Mouse (Mus musculus): ENCODE results near the gene Has1. TPM values are rescaled to one million over a fixed set of nuclear protein-coding genes. Genes with fewer than 3 reads are reported as not detected.

Gene Has1
- polyA plus RNA-seq, 1 experiment from 2014 or later, result 1.5 TPM

DNA sequence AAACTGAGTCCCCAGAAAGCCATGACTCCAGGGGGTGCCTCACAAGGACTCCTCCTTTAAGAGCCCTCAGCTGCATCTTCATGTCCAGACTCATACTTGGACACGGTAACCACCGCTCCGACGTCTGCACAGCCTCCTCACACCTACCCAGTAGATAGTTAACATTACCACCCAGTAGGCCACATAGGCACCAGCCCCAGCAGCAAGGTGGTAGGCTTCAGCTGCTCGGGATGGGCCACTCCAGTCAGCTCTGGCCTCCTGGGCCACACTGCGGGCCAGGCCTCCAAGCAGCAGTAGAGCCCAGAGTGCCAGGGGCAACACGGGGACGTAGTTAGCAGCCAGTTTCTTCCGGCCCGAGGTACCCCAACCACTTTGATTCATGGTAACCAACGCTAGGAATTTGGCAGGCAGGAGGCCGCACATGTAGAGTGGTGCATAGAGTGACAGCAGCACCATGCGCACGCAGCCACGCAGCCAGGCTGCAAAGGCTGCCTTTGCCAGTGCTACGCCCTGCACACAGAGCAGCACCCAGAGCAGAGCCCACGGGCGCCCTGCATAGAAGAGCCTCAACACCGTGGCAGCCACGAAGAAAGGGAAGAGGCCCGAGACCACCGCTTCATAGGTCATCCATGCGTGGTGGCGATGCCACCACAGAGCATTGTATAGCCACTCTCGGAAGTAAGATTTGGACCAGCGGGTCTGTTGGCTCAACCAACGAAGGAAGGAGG, 11.3 kb downstream of the Has1 start:
- Histone ChIP-seq H3K4me1 (replicated peaks) (no peaks in the 10 kb centered on the region; the same call in 1 of the 2 replicates), H3K4me2 (no peak overlapping the region), H3K27ac (0 out of 2 replicates have a peak overlapping the region, but pooled peaks have one; percentile 17), H3K9ac (replicated peaks) (no peak overlapping the region), H3K36me3 (peaks cover 58% of the 10 kb centered on the region), H3K4me3 (replicated peaks) (no peak overlapping the region), H3K27me3 (peaks cover 8% of the 10 kb centered on the region), H3K9me3 (no peaks in the 10 kb centered on the region)
- 77% methylated on average over 27 of the region's 27 CpGs for WGBS
- ATAC-seq (ENCODE audit: insufficient number of reproducible peaks, insufficient read depth, low FRiP score, low TSS enrichment, low read depth), result no peak

DNA sequence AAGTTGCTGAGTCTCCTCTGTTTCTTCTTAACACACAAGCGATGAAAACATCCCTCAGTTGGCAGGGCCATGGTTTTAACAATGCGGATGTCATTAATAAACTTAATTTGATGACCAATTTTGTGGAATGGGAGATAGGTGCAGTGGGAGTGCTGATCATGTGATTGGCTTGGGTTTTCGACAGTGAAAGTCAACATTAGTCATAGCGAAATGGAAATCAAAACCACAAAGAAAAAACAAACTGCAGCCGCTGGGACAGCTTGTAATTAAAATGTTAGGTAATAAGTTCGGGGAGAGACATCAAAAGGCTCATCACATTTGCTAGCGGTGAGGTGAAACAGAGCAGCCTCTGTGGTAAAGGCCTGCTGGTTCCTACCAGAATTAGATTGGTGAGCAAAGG, 14.2 kb downstream of the Has1 start:
- no peak overlapping the region for H3K4me2 ChIP-seq
- H3K27me3 ChIP-seq, result no peaks in the 10 kb centered on the region
- H3K4me1 ChIP-seq (replicated peaks), result peaks cover 21% of the 10 kb centered on the region
- ATAC-seq (ENCODE audit: insufficient number of reproducible peaks, insufficient read depth, low FRiP score, low TSS enrichment, low read depth), result no peak
- 93% methylated on average over 7 of the region's 7 CpGs for WGBS
- no peaks in the 10 kb centered on the region for H3K9me3 ChIP-seq
- no peak overlapping the region for H3K4me3 ChIP-seq (replicated peaks)
- no peak overlapping the region for H3K27ac ChIP-seq
- H3K36me3 ChIP-seq, result peaks cover 69% of the 10 kb centered on the region
- H3K9ac ChIP-seq (replicated peaks), result no peak overlapping the region

- 94% methylated on average over 2 of the region's 2 CpGs for WGBS
- no peak overlapping the region for H3K4me2 ChIP-seq
- ATAC-seq (ENCODE audit: insufficient number of reproducible peaks, insufficient read depth, low FRiP score, low TSS enrichment, low read depth), result no peak
- H3K4me3 ChIP-seq (replicated peaks), result no peak overlapping the region
- H3K4me1 ChIP-seq (replicated peaks), result peaks cover 37% of the 10 kb centered on the region
- no peaks in the 10 kb centered on the region for H3K27me3 ChIP-seq
- H3K27ac ChIP-seq, result no peak overlapping the region; the same call in 1 of the 2 replicates
- peaks cover 80% of the 10 kb centered on the region for H3K36me3 ChIP-seq
- H3K9me3 ChIP-seq, result no peaks in the 10 kb centered on the region
- H3K9ac ChIP-seq (replicated peaks), result no peak overlapping the region
Measured at GRCm38 (mm10) chr17:17839276-17839675, 15.7 kb downstream of the Has1 start.

DNA sequence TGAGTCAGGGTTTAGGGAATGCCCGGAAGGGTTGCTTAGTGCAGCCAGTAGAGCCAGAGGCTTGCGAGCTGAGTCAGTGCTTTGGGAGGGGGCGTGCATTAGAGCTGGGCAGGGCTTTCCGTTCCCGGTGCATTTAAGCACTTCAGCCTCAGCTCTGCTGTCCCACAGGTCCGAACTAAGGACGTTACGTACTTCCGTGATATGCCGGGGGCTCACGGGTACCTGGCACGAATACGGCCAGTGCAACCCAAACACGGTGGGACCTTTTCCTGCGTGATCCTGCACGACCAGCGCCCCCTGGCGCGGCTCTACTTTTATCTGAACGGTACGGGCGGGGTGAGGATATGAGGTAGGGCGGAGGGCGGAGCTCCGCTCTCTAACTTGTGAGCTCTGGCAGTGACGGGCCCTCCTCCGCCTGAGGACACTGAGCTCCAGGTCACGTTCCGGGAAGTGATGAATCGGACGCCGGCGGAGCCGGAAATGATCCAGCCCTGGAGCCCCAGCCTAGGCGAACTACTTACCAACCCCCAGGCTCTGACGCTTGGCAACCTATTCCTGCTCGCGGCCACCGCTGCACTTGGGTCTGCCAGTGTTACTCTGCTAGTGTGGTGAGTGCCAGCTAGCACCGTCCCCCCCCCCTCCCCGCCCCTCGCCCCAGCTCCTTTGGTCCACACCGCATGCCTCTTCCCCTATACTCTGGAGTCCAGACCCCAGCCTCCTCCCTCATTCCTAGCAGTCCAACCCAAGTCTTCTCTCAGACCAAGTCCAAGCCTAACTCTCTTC, 16.9 kb downstream of the Has1 start:
- Histone ChIP-seq H3K4me2 (peak overlapping the region; percentile 63), H3K27me3 (no peaks in the 10 kb centered on the region), H3K4me1 (replicated peaks) (peaks cover 48% of the 10 kb centered on the region), H3K36me3 (peaks cover 84% of the 10 kb centered on the region), H3K4me3 (replicated peaks) (peak overlapping the region; percentile 42), H3K9me3 (no peaks in the 10 kb centered on the region), H3K9ac (replicated peaks) (peak overlapping the region; percentile 55), H3K27ac (peak overlapping the region; percentile 79)
- 2% methylated on average over 43 of the region's 43 CpGs for WGBS
- ATAC-seq (ENCODE audit: insufficient number of reproducible peaks, insufficient read depth, low FRiP score, low TSS enrichment, low read depth), result peak; percentile 97

GRCm38 (mm10) chr17:17837426-17837825, 17.6 kb downstream of the Has1 start:
- ATAC-seq (ENCODE audit: insufficient number of reproducible peaks, insufficient read depth, low FRiP score, low TSS enrichment, low read depth), result no peak

GRCm38 (mm10) chr17:17836101-17836500, 18.9 kb downstream of the Has1 start:
- no peaks in the 10 kb centered on the region for H3K9me3 ChIP-seq
- H3K4me1 ChIP-seq (replicated peaks), result peaks cover 66% of the 10 kb centered on the region
- no peak overlapping the region for H3K9ac ChIP-seq (replicated peaks)
- 0 out of 2 replicates have a peak overlapping the region, but pooled peaks have one; percentile 79 for H3K27ac ChIP-seq
- no peak overlapping the region for H3K4me3 ChIP-seq (replicated peaks)
- H3K27me3 ChIP-seq, result no peaks in the 10 kb centered on the region
- 0 out of 2 replicates have a peak overlapping the region, but pooled peaks have one; percentile 63 for H3K4me2 ChIP-seq
- WGBS, result 75% methylated on average over 5 of the region's 5 CpGs
- H3K36me3 ChIP-seq, result peaks cover 84% of the 10 kb centered on the region
- ATAC-seq (ENCODE audit: insufficient number of reproducible peaks, insufficient read depth, low FRiP score, low TSS enrichment, low read depth), result no peak

More at GRCm38 (mm10) chr17:17837426-17837825, 17.6 kb downstream of the Has1 start:
- Histone ChIP-seq H3K4me2 (peak overlapping the region; percentile 63), H3K27ac (peak overlapping the region; percentile 79), H3K36me3 (peaks cover 84% of the 10 kb centered on the region), H3K27me3 (no peaks in the 10 kb centered on the region), H3K9ac (replicated peaks) (peak overlapping the region; percentile 55; the same call in 1 of the 2 replicates), H3K4me3 (replicated peaks) (peak overlapping the region; percentile 42), H3K9me3 (no peaks in the 10 kb centered on the region), H3K4me1 (replicated peaks) (peaks cover 53% of the 10 kb centered on the region)
- 7% methylated on average over 13 of the region's 13 CpGs for WGBS

- ATAC-seq (ENCODE audit: insufficient number of reproducible peaks, insufficient read depth, low FRiP score, low TSS enrichment, low read depth), result no peak
- Histone ChIP-seq H3K27me3 (no peaks in the 10 kb centered on the region), H3K4me1 (replicated peaks) (peaks cover 78% of the 10 kb centered on the region), H3K36me3 (peaks cover 82% of the 10 kb centered on the region), H3K9ac (replicated peaks) (no peak overlapping the region), H3K9me3 (no peaks in the 10 kb centered on the region), H3K4me3 (replicated peaks) (no peak overlapping the region), H3K27ac (peak overlapping the region; percentile 24; the same call in 1 of the 2 replicates), H3K4me2 (peak overlapping the region; percentile 19)
- 3% methylated on average over 1 of the region's 1 CpGs for WGBS
Measured at GRCm38 (mm10) chr17:17834896-17835295, 20.1 kb downstream of the Has1 start.

DNA sequence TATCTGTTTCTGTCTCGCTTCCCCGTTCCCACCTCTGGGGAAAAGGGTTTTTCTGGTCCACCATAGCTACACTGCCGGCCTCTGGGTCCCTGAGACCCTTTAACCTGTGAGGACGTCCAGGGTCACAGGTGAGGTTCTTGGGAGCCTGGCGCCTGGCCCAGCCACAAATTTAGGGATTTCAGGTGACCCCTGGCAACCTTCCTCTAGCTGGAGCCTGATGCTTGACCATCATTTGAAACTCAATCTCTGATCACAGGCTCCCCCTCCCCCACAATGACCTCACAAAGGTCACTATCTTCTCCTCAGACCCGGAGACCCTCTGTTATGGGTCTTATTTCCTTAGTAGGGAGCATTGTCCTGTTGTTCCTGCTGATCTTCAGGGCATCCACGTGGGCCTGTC, 24.3 kb downstream of the Has1 start:
- H3K27ac ChIP-seq, result peak overlapping the region; percentile 41; the same call in 1 of the 2 replicates
- H3K36me3 ChIP-seq, result peaks cover 51% of the 10 kb centered on the region
- peak overlapping the region; percentile 91 for H3K4me2 ChIP-seq
- WGBS, result 69% methylated on average over 7 of the region's 7 CpGs
- peak overlapping the region; percentile 91; the same call in 1 of the 2 replicates for H3K9ac ChIP-seq (replicated peaks)
- H3K9me3 ChIP-seq, result no peaks in the 10 kb centered on the region
- H3K27me3 ChIP-seq, result no peaks in the 10 kb centered on the region
- peak overlapping the region; percentile 80 for H3K4me3 ChIP-seq (replicated peaks)
- peaks cover 59% of the 10 kb centered on the region for H3K4me1 ChIP-seq (replicated peaks)
- ATAC-seq (ENCODE audit: insufficient number of reproducible peaks, insufficient read depth, low FRiP score, low TSS enrichment, low read depth), result no peak

DNA sequence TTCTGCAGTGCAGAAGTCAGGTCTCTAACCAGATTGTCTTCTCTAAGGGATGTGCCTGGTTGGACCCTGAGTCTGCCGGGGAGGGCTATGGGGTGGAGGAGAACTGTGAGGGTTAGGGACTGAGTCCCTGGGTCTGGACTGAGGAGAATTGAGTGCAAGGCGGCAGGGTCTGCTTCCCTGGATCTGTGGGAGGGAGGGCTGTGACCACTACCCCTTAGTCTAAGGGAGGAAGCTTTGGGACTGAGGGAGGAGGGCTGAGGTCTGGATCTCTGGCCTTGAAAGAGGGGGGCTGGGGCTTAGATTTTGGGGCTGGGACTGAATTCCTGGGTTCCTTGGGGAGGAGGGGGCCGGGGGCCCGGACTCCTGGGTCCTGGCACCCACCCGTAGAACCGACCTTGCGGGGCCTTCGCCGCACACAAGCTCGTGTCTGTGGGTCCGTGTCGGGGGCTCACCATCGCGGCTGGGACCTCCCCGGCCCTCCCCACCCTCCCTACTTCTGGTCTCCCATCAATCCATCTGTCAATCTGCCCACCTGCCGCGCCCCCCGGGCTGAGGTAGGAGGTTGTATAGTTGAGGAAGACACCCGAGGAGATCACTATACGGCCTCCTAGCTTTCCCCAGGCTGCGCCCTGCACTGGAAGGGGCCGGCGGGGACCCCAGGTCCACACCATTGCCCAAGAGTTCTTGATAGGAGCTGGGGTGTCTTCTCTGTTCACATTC, 25.0 kb downstream of the Has1 start:
- Histone ChIP-seq H3K36me3 (peaks cover 44% of the 10 kb centered on the region), H3K4me1 (replicated peaks) (peaks cover 51% of the 10 kb centered on the region), H3K4me2 (peak overlapping the region; percentile 91), H3K27me3 (no peaks in the 10 kb centered on the region), H3K9me3 (no peaks in the 10 kb centered on the region), H3K27ac (peak overlapping the region; percentile 100), H3K9ac (replicated peaks) (peak overlapping the region; percentile 91), H3K4me3 (replicated peaks) (peak overlapping the region; percentile 80)
- ATAC-seq (ENCODE audit: insufficient number of reproducible peaks, insufficient read depth, low FRiP score, low TSS enrichment, low read depth), result no peak
- WGBS, result 55% methylated on average over 23 of the region's 23 CpGs

DNA sequence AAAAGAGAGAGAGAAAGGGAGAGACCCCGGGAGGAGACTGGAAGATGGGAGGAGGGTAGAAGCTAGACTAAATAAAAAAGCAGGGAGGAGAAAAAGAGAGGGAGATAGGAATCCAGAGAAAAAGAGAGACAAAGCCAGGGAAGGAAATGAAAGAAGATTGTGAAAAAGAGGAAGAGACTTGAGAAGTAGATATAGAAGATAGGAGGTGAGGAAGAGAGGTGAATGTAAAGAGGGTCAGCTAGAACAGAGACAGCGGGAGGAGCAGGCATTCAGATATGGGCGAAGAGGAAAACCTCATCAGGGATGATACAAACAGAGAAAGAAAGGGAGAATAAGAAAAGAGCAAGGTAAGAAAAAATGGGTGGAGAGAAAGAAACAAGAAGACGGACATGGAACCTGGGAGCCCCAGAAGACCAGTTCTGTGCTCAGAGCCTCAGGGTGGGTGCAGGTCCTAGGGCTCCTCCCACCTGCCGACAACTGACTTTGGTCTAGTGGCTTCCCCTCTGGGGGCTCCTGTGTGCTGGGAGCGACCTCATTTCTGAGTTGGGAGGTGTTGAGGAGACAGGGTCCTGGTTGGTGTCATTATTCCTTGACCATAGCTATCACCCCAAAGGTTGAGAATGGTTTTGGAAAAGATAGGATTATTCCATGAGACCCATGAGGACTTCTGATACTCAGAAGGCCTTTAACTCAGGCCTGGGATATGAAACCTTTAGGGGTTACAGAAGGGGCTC, 25.8 kb downstream of the Has1 start:
- WGBS, result 3% methylated on average over 6 of the region's 6 CpGs
- Histone ChIP-seq H3K4me2 (peak overlapping the region; percentile 91), H3K36me3 (peaks cover 41% of the 10 kb centered on the region), H3K9ac (replicated peaks) (peak overlapping the region; percentile 91), H3K27ac (peak overlapping the region; percentile 100), H3K9me3 (no peaks in the 10 kb centered on the region), H3K4me3 (replicated peaks) (peak overlapping the region; percentile 80), H3K4me1 (replicated peaks) (peaks cover 44% of the 10 kb centered on the region), H3K27me3 (no peaks in the 10 kb centered on the region)
- no peak for ATAC-seq (ENCODE audit: insufficient number of reproducible peaks, insufficient read depth, low FRiP score, low TSS enrichment, low read depth)

All from limb, embryonic 12.5 days (tissue).